Comparison of ENCODE assay signal across 15 mouse cellular contexts in genomic region chr7:65913088-65913610, GRCm38 (mm10). TPM values are rescaled to one million over a fixed set of nuclear protein-coding genes. Genes with fewer than 3 reads are reported as not detected.
"Had no signal": no experiment of that assay in that cellular context is flagged by ENCODE, and none has a peak within 500 bp of the region (broad histone marks: within the 10 kb centered on the region; RNA-seq: fewer than 3 reads in every experiment).

No protein-coding gene starts in this region.

- H3K9me3 ChIP-seq: midbrain, embryonic 10.5 days; neural tube, embryonic 15.5 days had no signal

- H3K9ac ChIP-seq: liver, embryonic 14.5 days; neural tube, embryonic 15.5 days had no signal

- H3K4me1 ChIP-seq: neural tube, embryonic 15.5 days had no signal

- H3K4me3 ChIP-seq: layer of hippocampus, adult 2 months; midbrain, embryonic 10.5 days; myocyte; neural tube, embryonic 15.5 days had no signal

- H3K27ac ChIP-seq: layer of hippocampus, adult 2 months; liver, embryonic 14.5 days; midbrain, embryonic 10.5 days; neural tube, embryonic 15.5 days; stomach, postnatal 0 days had no signal

- H3K4me2 ChIP-seq: neural tube, embryonic 15.5 days had no signal

- H3K36me3 ChIP-seq: midbrain, embryonic 10.5 days; neural tube, embryonic 15.5 days had no signal

- H3K27me3 ChIP-seq: neural tube, embryonic 15.5 days had no signal

- DNase-seq: kidney, adult 18-20 months; kidney, postnatal 10 days; kidney, postnatal 4 days; lung, adult 18-20 months; midbrain, embryonic 14.5 days; right cerebral cortex, adult 18-20 months; right cerebral cortex, postnatal 25 days; thymus, postnatal 4 days had no signal

RNA-seq across cellular contexts. Expression of gene Pcsk6, which starts 51.6 kb away (rescaled TPM):
- total RNA-seq: megakaryocyte, adult 5-6 weeks had no signal
